Mouse (Mus musculus): Measurements from ENCODE around the gene Isg20. TPM values are rescaled to one million over a fixed set of nuclear protein-coding genes. Genes with fewer than 3 reads are reported as not detected.

The Isg20 gene
- polyA plus RNA-seq, 1 experiment from 2014 or later, result not detected

- peaks cover 36% of the 10 kb centered on the region for H3K36me3 ChIP-seq
- ATAC-seq (ENCODE audit: low read depth), result peak; percentile 48; the same call in 1 of the 2 replicates
These were observed 2.7 kb upstream of the Isg20 start for GRCm38 (mm10) chr7:78910336-78911098.

GRCm38 (mm10) chr7:78911209-78911608, 2.0 kb upstream of the Isg20 start:
- Histone ChIP-seq H3K27ac (replicated peaks) (no peak overlapping the region), H3K9me3 (no peaks in the 10 kb centered on the region), H3K9ac (no peak overlapping the region), H3K27me3 (no peaks in the 10 kb centered on the region), H3K36me3 (peaks cover 29% of the 10 kb centered on the region), H3K4me2 (no peak overlapping the region), H3K4me3 (no peak overlapping the region), H3K4me1 (replicated peaks) (peaks cover 28% of the 10 kb centered on the region)
- WGBS, result 91% methylated on average over 4 of the region's 4 CpGs
- ATAC-seq (ENCODE audit: low read depth), result no peak

More at GRCm38 (mm10) chr7:78910336-78911098, 2.7 kb upstream of the Isg20 start:
- Histone ChIP-seq H3K27ac (replicated peaks) (peak overlapping the region; percentile 43; the same call in 1 of the 2 replicates), H3K9me3 (no peaks in the 10 kb centered on the region), H3K4me3 (no peak overlapping the region), H3K27me3 (no peaks in the 10 kb centered on the region), H3K4me1 (replicated peaks) (peaks cover 28% of the 10 kb centered on the region), H3K4me2 (no peak overlapping the region), H3K9ac (no peak overlapping the region)
- 44% methylated on average over 6 of the region's 6 CpGs for WGBS

- ATAC-seq (ENCODE audit: low read depth), result no peak
- 14% methylated on average over 20 of the region's 20 CpGs for WGBS
- H3K4me3 ChIP-seq, result peak overlapping the region; percentile 12
These were observed 811 bp upstream of the Isg20 start for GRCm38 (mm10) chr7:78912253-78912973.

GRCm38 (mm10) chr7:78913649-78914544, 673 bp downstream of the Isg20 start:
- H3K4me2 ChIP-seq, result no peak overlapping the region
- H3K4me1 ChIP-seq (replicated peaks), result peaks cover 28% of the 10 kb centered on the region
- 76% methylated on average over 19 of the region's 19 CpGs for WGBS
- H3K4me3 ChIP-seq, result no peak overlapping the region
- no peaks in the 10 kb centered on the region for H3K9me3 ChIP-seq
- peaks cover 11% of the 10 kb centered on the region; the same call in 1 of the 2 replicates for H3K36me3 ChIP-seq
- no peaks in the 10 kb centered on the region for H3K27me3 ChIP-seq
- ATAC-seq (ENCODE audit: low read depth), result 0 out of 2 replicates have a peak, but pooled peaks have one; percentile 23
- H3K9ac ChIP-seq, result no peak overlapping the region
- no peak overlapping the region for H3K27ac ChIP-seq (replicated peaks)

More at GRCm38 (mm10) chr7:78912253-78912973, 811 bp upstream of the Isg20 start:
- no peaks in the 10 kb centered on the region for H3K9me3 ChIP-seq
- H3K4me2 ChIP-seq, result peak overlapping the region; percentile 42
- peaks cover 17% of the 10 kb centered on the region for H3K36me3 ChIP-seq
- no peaks in the 10 kb centered on the region for H3K27me3 ChIP-seq
- H3K27ac ChIP-seq (replicated peaks), result no peak overlapping the region
- H3K9ac ChIP-seq, result no peak overlapping the region; the same call in 1 of the 2 replicates
- peaks cover 28% of the 10 kb centered on the region for H3K4me1 ChIP-seq (replicated peaks)

- Histone ChIP-seq H3K4me3 (no peak overlapping the region), H3K27ac (replicated peaks) (no peak overlapping the region), H3K9ac (no peak overlapping the region), H3K36me3 (peaks cover 5% of the 10 kb centered on the region; the same call in 1 of the 2 replicates), H3K27me3 (no peaks in the 10 kb centered on the region), H3K4me2 (no peak overlapping the region), H3K9me3 (no peaks in the 10 kb centered on the region), H3K4me1 (replicated peaks) (peaks cover 28% of the 10 kb centered on the region)
- ATAC-seq (ENCODE audit: low read depth), result no peak
- 91% methylated on average over 3 of the region's 3 CpGs for WGBS
These were observed 1.3 kb downstream of the Isg20 start for GRCm38 (mm10) chr7:78914545-78914845.

- Histone ChIP-seq H3K27me3 (no peaks in the 10 kb centered on the region), H3K4me2 (no peak overlapping the region), H3K36me3 (0 out of 2 replicates have a peak, but pooled peaks cover under 1% of the 10 kb centered on the region), H3K27ac (replicated peaks) (no peak overlapping the region), H3K9ac (no peak overlapping the region), H3K9me3 (no peaks in the 10 kb centered on the region), H3K4me3 (no peak overlapping the region), H3K4me1 (replicated peaks) (peaks cover 28% of the 10 kb centered on the region)
- no peak for ATAC-seq (ENCODE audit: low read depth)
- WGBS, result 90% methylated on average over 11 of the region's 11 CpGs
These were observed 1.8 kb downstream of the Isg20 start for GRCm38 (mm10) chr7:78914896-78915510.

GRCm38 (mm10) chr7:78918686-78919085, 5.5 kb downstream of the Isg20 start:
- Histone ChIP-seq H3K27me3 (no peaks in the 10 kb centered on the region; the same call in 1 of the 2 replicates), H3K4me3 (no peak overlapping the region), H3K27ac (replicated peaks) (no peak overlapping the region), H3K9ac (no peak overlapping the region), H3K4me2 (no peak overlapping the region), H3K4me1 (replicated peaks) (peaks cover 6% of the 10 kb centered on the region; the same call in 1 of the 2 replicates), H3K9me3 (no peaks in the 10 kb centered on the region), H3K36me3 (no peaks in the 10 kb centered on the region)
- 58% methylated on average over 4 of the region's 4 CpGs for WGBS
- ATAC-seq (ENCODE audit: low read depth), result no peak

- no peak overlapping the region for H3K4me3 ChIP-seq
These were observed 9.3 kb downstream of the Isg20 start for GRCm38 (mm10) chr7:78922506-78922905.

GRCm38 (mm10) chr7:78924300-78924699, 11.1 kb downstream of the Isg20 start:
- no peak overlapping the region for H3K9ac ChIP-seq
- no peaks in the 10 kb centered on the region; the same call in 1 of the 2 replicates for H3K27me3 ChIP-seq
- no peaks in the 10 kb centered on the region for H3K4me1 ChIP-seq (replicated peaks)
- H3K36me3 ChIP-seq, result no peaks in the 10 kb centered on the region
- H3K4me2 ChIP-seq, result no peak overlapping the region
- WGBS, result 9% methylated on average over 6 of the region's 6 CpGs
- no peak for ATAC-seq (ENCODE audit: low read depth)
- H3K27ac ChIP-seq (replicated peaks), result no peak overlapping the region
- H3K9me3 ChIP-seq, result no peaks in the 10 kb centered on the region
- H3K4me3 ChIP-seq, result no peak overlapping the region

More at GRCm38 (mm10) chr7:78922506-78922905, 9.3 kb downstream of the Isg20 start:
- H3K27me3 ChIP-seq, result no peaks in the 10 kb centered on the region; the same call in 1 of the 2 replicates
- no peak overlapping the region for H3K9ac ChIP-seq
- no peak for ATAC-seq (ENCODE audit: low read depth)
- no peak overlapping the region for H3K27ac ChIP-seq (replicated peaks)
- WGBS, result 65% methylated on average over 7 of the region's 7 CpGs
- H3K4me1 ChIP-seq (replicated peaks), result no peaks in the 10 kb centered on the region
- H3K9me3 ChIP-seq, result no peaks in the 10 kb centered on the region
- no peak overlapping the region for H3K4me2 ChIP-seq
- H3K36me3 ChIP-seq, result no peaks in the 10 kb centered on the region

- ATAC-seq (ENCODE audit: low read depth), result no peak
- Histone ChIP-seq H3K4me1 (replicated peaks) (no peaks in the 10 kb centered on the region), H3K4me2 (no peak overlapping the region), H3K9me3 (no peaks in the 10 kb centered on the region), H3K36me3 (no peaks in the 10 kb centered on the region), H3K4me3 (no peak overlapping the region), H3K27ac (replicated peaks) (no peak overlapping the region), H3K9ac (no peak overlapping the region), H3K27me3 (no peaks in the 10 kb centered on the region; the same call in 1 of the 2 replicates)
- 61% methylated on average over 7 of the region's 7 CpGs for WGBS
These were observed 11.6 kb downstream of the Isg20 start for GRCm38 (mm10) chr7:78924796-78925195.

GRCm38 (mm10) chr7:78925680-78926079, 12.5 kb downstream of the Isg20 start:
- H3K27ac ChIP-seq (replicated peaks), result no peak overlapping the region
- H3K4me3 ChIP-seq, result no peak overlapping the region
- H3K9me3 ChIP-seq, result no peaks in the 10 kb centered on the region
- no peak overlapping the region for H3K9ac ChIP-seq
- H3K4me1 ChIP-seq (replicated peaks), result no peaks in the 10 kb centered on the region
- H3K27me3 ChIP-seq, result no peaks in the 10 kb centered on the region; the same call in 1 of the 2 replicates
- no peak overlapping the region for H3K4me2 ChIP-seq
- ATAC-seq (ENCODE audit: low read depth), result no peak
- 77% methylated on average over 7 of the region's 7 CpGs for WGBS
- no peaks in the 10 kb centered on the region for H3K36me3 ChIP-seq
